Mouse (Mus musculus) gastrocnemius, postnatal 25 days (tissue): ENCODE results near the gene Ube2d2b. TPM values are rescaled to one million over a fixed set of nuclear protein-coding genes. Genes with fewer than 3 reads are reported as not detected.
A peak's percentile ranks its signal among the peaks of the same experiment; 100 is the strongest.

Experiments
- DNase-seq: peaks from one replicate; pipeline ENCODE4 v3.0.0; 2022
- total RNA-seq, 2 experiments: library from RNA; stranded (reverse); gene quantifications; 1 replicate in 1 of 2; 2 replicates in 1 of 2; pipeline ENCODE4 v1.2.3; 2021

The Ube2d2b gene
- total RNA-seq, 2 experiments from 2014 or later = not detected

GRCm38 (mm10) chr5:107855546-107855945, 25.6 kb downstream of the Ube2d2b start:
- DNase-seq = no peak

DNA sequence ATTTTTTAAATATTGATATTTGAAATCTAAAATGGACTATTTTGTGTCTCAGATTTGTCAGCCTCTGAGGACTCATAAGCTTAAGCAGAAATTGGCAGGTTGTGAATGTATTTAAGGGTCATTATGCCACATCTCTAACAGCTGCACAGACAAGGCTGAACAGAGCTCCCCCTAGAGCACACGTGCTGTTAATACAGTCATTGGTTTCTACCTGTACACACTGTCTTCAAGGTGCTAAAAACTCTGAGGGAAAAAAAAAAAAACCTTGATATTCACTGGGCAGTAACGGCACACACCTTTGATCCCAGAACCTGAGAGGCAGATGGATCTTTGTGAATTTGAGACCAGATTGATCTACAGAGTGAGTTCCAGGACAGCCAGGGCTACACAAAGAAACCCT, 29.1 kb downstream of the Ube2d2b start:
- no peak for DNase-seq

DNA sequence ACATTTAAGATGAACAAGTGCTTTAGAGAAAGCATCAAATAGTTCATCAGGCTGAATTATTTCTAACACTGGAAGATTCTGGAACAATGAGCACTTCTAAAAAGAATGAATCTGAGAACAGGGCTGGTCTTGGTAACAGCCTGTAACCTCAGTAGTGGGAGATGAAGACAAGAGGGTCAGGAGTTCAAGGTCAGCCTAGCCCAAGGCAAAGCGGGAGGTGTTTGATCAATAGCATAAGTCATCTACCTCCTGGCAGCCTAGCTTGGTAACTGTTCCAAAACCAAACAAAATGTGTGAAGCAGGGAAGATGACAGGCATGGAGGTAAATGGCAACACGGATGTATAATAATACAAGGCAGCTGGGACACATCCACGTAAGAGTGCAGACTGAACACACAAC, 34.1 kb downstream of the Ube2d2b start:
- DNase-seq = no peak

- peak; percentile 15 for DNase-seq
Observed at GRCm38 (mm10) chr5:107866127-107867126, 36.5 kb downstream of the Ube2d2b start.

DNA sequence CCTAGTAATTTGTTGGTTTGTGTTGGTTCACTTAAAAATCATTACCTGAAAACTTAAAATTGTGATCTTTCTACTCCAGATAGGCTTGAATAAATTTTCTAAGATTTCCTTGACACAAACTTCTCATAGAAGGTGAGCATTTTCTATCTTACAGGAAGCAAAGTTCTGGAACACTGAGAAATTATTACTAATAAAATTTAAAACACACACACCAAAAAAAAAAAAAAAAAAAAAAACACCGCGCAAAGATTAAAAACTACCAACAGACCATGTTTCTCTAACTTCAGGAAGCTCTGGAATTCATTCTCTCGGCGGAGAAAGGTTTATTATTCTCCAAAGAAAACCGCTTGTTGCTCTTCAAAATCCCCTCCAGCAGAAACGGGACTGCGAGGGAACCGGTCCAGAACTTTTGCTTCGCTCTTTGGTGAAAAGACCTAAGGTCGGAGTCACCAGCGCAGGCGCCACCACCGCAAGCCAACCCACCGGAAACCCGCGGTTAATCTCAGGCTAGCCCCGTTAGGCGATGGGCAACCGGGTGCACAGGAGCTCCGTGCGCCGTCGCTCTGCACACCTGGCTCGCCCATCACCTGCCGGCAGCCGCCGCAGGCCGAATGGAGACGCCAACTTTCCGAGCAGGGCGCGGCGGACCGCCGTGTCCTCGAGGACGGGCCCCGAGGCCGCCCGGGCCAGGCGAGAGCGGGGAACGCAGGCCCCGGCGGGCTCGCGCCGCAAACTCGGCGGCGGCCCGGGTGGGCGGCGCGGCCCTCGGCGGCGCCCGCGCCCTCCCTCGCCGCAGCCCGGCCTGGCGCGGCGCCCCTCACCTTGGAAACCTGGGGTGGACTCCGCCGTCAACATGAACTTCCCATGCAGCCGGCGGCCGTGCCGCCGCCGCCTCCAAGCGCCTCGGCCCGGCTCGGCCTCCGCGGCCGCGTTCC, 38.3 kb downstream of the Ube2d2b start:
- peak; percentile 58 for DNase-seq

DNA sequence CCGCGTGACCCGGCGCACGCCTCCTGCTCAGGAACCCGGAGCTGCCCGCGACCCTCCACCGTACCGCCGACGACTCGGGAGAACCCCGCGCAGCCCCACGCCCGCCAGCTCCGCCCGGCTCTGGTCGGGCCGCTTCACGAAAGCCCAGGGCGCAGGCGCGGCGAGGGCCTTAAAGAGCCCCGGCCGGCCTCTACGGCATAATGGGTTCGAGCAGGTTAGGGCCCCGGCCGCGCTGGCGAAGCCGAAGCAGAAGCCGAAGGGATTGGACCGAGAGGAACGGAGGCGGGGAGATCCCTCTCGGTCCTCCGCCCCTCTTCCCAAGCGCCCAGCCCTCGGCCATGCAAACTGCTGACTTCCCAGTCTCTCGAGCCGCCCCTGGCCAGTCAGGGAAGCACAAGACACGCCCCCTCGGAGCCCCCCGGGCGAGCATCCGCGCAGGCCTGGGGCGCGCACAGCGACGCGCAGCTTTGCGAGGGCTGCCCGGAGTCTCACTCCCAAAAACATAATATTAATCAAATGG, 39.1 kb downstream of the Ube2d2b start:
- peak; percentile 93 for DNase-seq

DNA sequence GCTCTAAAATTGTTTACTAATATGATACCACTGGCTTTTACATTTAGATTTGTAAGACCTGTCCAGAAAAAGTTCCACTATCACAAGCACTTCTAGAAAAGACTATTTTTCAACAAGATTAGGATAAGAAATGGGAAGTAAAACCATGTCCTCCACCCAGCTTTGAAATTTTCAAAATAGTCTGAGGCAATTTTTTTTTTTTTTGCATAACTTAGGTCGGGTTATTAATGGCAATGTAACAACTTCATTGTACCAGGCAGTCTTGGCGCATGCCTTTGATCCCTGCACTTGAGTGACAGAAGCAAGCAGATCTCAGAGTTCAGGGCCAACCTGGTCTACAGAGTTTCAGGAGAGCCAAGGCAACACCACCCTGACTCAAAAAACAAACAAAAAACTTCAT, 39.8 kb downstream of the Ube2d2b start:
- DNase-seq = no peak

DNA sequence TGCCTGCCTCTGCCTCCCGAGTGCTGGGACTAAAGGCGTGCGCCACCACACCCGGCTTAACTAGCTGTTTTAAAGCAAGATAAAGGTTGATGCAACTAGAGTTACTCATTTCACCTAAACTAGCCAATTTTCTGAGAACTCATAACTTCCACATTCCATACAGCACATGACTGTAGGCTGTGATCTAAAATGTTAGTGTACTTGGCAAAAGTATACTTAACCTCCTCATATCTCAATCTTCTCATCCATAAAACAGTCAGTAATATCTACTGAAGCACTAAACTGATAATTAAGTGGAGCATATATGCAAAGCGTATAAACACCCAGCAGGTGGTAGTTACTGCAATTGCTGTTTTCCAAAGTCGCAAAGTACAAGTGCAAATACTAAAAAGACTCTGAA, 43.4 kb downstream of the Ube2d2b start:
- DNase-seq = no peak

- no peak for DNase-seq
Observed at GRCm38 (mm10) chr5:107873886-107874302, 44.0 kb downstream of the Ube2d2b start.

DNA sequence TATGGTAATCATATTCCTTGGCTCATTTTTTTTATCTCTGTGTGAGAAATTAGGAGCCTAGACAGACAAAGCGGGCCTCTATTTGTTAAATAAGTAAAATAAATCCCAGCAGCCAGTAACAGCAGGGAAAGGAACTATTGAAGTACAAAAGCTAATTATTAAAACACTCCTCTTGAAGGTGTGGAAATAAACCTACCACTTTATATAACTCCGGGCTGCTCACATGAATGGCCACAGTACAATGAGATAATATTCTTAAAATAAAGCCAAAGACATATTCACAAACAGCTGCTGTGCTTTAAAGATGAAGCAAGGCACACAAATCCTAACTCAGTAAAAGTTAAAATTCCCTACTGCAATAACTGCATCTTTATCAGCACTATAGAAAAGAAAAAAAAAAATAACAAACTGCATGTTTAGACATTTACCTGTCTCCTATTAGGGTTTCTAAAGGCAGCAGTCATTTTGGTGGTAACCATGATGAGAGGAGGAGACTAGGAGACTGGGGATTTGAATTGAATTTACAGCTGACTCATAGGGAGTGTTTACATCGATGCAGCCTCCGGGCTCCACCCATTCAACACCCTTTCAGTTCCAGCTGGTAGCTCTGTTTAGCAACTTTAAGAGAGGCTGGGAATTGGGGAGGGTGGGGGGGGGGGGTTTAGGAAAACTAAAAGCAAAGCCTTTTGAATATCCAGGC, 44.8 kb downstream of the Ube2d2b start, which contains the start of gene Evi5:
Gene Evi5, minus strand, starts transcription at position 547 of the 700 bp plus-strand sequence.
- DNase-seq = no peak

DNA sequence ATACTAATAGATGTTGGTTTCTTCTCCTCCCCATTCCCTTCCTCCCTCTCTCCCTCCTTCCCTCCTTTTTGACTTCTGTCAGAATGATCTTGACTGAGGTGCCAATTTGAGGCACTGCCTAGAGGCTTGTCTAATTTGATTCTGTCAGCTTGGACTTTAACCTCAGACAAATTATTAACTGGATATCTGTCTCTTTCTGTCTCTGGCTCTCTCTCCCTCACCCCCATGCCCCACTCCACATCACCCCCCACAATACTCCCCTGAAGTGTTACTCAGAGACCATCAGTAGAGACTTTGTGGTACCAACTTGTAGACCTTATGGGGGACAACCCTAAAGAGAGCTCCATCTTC, 45.3 kb downstream of the Ube2d2b start:
- DNase-seq = no peak

DNA sequence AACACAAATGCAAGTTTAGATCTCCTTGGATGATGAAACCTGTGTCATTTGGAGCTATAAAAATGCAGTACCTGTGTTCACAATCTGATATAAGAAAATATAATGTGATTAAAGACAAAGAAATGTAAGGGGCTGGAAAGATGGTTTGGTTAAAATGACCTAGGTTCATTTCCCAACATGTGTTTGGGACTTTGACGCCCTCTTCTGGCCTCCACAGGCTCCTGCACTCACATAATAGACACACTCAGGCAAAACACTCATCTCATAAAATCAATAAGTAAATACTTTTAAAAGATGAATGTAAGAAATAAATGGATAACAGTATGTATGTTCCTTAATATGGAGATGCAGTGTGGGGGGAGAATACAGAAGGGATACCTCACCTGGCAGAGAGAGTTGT, 47.2 kb downstream of the Ube2d2b start:
- DNase-seq = no peak

DNA sequence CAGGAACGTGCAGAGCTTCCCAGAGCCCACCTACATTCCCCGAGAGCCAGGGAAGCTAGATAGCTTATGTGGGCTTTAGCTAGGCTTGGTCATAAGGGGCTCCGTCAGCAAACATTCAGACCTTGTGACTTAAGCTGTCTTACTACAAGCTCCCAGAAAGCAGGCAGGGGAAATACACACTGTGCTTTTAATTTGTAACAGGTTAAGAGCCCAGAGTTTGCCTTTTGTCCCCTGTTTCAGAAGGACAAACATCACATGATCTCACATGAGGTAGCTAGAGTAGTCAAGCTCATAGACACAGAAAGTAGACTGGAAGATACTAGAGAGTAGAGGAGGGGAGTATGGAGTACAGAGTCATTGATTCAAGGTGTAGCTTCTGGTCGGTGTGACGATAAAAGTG, 50.8 kb downstream of the Ube2d2b start:
- no peak for DNase-seq

Other genes with a start within 250 kb of the Ube2d2b start
- 10 to 100 TPM; 10.3 to 11.3 TPM for gene Rpap2, start 232.7 kb upstream of the Ube2d2b start, total RNA-seq
- gene Glmn, start 232.2 kb upstream of the Ube2d2b start, total RNA-seq = 1 to 10 TPM; 5.3 to 5.8 TPM
- under 1 TPM in 1 of 2 experiments, not detected in 1; 0.29 TPM for gene Gfi1, start 104.1 kb upstream of the Ube2d2b start, total RNA-seq
- gene Evi5, start 45.0 kb downstream of the Ube2d2b start, total RNA-seq = 10 to 100 TPM; 13.2 to 13.6 TPM
- 10 to 100 TPM; 29.8 to 35.7 TPM for gene Rpl5, start 70.4 kb downstream of the Ube2d2b start, total RNA-seq
- 10 to 100 TPM; 15.1 to 20.7 TPM for gene Fam69a, start 157.0 kb downstream of the Ube2d2b start, total RNA-seq
- 10 to 100 TPM in 1 of 2 experiments, 1 to 10 TPM in 1; 9.3 to 11.2 TPM for gene Mtf2, start 235.6 kb downstream of the Ube2d2b start, total RNA-seq